Mouse (Mus musculus): Measurements from ENCODE around the gene Snai1. TPM values are rescaled to one million over a fixed set of nuclear protein-coding genes. Genes with fewer than 3 reads are reported as not detected.

The Snai1 gene
- polyA plus RNA-seq, 1 experiment from 2014 or later: 16.1 TPM

DNA sequence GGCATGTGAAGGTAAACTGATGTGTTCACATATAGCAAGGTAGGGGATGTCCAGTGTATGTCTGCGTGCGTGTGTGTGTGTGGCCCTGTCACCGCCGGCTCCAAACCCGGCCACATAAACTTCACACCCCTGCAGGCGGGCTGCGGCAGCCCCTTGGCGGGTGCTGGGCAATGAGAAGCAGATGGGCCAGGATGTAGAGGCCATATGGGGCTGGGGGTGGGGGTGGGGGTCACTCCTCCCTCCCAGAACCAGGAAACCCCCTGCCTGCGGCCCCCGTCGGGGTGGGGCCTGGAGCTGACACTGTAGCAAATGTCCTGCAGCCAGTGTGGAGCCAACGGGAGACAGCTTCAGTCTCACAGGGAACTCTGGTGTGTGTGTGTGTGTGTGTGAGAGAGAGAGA lies 25.7 kb downstream of the Snai1 start:
- H3K9me3 ChIP-seq: no peaks in the 10 kb centered on the region
- no peak overlapping the region for H3K4me3 ChIP-seq (replicated peaks)
- no peaks in the 10 kb centered on the region for H3K36me3 ChIP-seq
- peak; percentile 53; the same call in 1 of the 2 replicates for ATAC-seq
- no peak overlapping the region for H3K4me2 ChIP-seq (replicated peaks)
- peaks cover 33% of the 10 kb centered on the region for H3K4me1 ChIP-seq (replicated peaks)
- WGBS: 38% methylated on average over 12 of the region's 12 CpGs
- H3K9ac ChIP-seq: no peak overlapping the region
- 0 out of 2 replicates have a peak, but pooled peaks cover 8% of the 10 kb centered on the region for H3K27me3 ChIP-seq (replicated peaks)
- peak overlapping the region; percentile 32; the same call in 1 of the 2 replicates for H3K27ac ChIP-seq

DNA sequence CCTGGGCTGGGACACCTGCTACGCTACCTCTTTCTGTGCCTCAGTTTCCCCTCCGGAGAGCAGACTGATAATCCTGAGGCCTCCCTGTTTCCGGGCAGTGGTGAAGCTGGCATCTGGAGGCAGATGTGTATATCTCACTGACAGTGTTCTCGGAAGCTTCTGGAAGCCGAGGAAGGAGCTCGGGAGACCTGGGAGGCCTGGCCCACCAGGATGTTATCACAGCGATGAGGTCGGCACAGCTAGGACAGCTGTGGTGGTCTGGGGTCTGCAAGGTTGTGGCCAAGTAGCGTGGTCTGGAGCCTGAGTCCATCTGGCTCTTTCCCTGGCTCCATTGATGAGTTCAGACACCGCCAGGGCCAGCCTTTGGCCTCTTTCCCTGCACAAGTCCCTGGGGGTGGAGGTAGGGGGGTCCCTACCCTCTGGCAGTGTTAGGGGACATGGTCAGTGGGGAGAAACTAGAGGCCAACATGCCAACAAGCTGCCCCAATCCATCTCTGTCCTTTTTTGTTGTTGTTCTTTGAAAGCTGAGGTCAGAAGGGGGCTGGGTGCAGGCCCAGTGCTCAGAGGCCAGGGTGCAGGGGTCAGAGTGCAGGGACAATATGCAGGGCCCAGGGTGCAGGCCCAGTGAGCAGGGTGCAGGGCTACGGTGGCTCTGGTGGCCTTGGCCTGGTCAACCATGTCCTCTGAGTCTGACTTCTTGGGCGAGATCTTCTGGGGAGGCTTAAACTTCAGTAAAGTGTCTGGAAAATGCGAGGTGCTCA lies 26.7 kb downstream of the Snai1 start:
- Histone ChIP-seq H3K9ac (no peak overlapping the region), H3K9me3 (no peaks in the 10 kb centered on the region), H3K4me3 (replicated peaks) (no peak overlapping the region), H3K27me3 (replicated peaks) (0 out of 2 replicates have a peak, but pooled peaks cover 8% of the 10 kb centered on the region), H3K36me3 (no peaks in the 10 kb centered on the region), H3K4me1 (replicated peaks) (peaks cover 27% of the 10 kb centered on the region), H3K4me2 (replicated peaks) (no peak overlapping the region), H3K27ac (peak overlapping the region; percentile 20; the same call in 1 of the 2 replicates)
- 77% methylated on average over 13 of the region's 13 CpGs for WGBS
- ATAC-seq: no peak

DNA sequence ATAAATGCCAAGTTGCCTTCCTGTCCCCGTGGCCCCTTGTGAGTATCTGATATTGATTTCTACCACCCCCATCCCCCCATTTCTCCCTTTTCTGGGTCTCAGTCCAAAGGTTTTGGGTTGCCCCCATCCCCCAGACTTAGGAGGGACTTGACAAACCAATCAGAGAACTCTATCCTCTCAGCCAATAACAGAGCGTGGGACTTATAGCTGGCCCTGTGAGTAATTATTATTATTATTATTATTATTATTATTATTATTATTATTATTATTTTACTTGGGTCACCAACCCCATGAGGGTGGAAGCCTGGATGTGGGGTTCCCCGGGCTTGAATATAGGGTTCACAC lies 27.3 kb downstream of the Snai1 start:
- no peak for ATAC-seq
- Histone ChIP-seq H3K9me3 (no peaks in the 10 kb centered on the region), H3K4me2 (replicated peaks) (peak overlapping the region; percentile 47; the same call in 1 of the 2 replicates), H3K27me3 (replicated peaks) (0 out of 2 replicates have a peak, but pooled peaks cover 5% of the 10 kb centered on the region), H3K27ac (peak overlapping the region; percentile 89), H3K4me3 (replicated peaks) (no peak overlapping the region), H3K4me1 (replicated peaks) (peaks cover 28% of the 10 kb centered on the region), H3K9ac (no peak overlapping the region), H3K36me3 (no peaks in the 10 kb centered on the region)
- WGBS: 54% methylated on average over 3 of the region's 3 CpGs

DNA sequence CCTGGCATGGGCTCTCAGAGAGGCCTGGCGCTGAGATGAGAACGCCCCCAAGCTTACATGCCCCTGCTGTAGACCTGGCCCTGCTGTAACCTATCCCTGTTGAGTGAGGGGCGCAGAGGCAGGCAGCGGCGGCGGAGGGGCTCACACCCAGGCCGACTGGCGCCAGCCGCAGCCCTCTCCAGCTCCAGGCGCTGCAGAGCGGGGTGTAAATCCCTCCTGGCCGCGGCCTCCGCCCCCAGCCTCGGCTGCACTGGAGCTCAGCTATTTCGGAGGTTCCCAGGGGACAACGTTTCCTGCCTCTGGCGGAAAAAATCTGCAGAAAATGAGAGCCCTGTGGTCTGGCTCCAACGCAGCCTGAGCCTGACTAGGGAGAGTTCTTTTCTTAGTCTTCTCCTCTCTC lies 27.7 kb downstream of the Snai1 start:
- whole genome bisulfite sequencing: 9% methylated on average over 18 of the region's 19 CpGs
- peaks cover 32% of the 10 kb centered on the region for H3K4me1 ChIP-seq (replicated peaks)

DNA sequence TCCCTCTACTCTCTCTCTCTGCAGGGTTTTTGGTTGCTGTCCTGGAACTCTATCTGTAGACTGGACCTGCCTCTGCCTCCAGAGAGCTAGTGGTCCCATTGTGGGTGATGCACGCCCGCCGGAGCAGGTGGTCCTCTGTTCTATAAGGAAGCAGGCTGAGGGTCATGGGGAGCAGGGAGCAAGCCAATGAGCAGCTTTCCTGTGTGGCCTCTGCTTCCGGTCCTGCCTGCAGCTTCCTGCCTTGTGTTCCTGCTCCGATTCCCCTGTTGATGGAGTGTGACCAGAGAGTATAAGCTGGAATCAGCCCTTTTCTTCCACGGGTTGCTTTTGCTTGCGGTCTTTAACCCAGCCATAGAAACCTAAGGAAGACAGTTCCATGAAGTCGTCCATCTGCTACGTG lies 30.1 kb downstream of the Snai1 start:
- 79% methylated on average over 9 of the region's 9 CpGs for WGBS
- no peak for ATAC-seq
- Histone ChIP-seq H3K27me3 (replicated peaks) (no peaks in the 10 kb centered on the region), H3K4me2 (replicated peaks) (no peak overlapping the region), H3K4me3 (replicated peaks) (no peak overlapping the region), H3K9me3 (no peaks in the 10 kb centered on the region), H3K4me1 (replicated peaks) (peaks cover 25% of the 10 kb centered on the region), H3K36me3 (no peaks in the 10 kb centered on the region), H3K27ac (no peak overlapping the region), H3K9ac (no peak overlapping the region)

More for the DNA sequence above, 27.7 kb downstream of the Snai1 start:
- Histone ChIP-seq H3K9ac (peak overlapping the region; percentile 37; the same call in 1 of the 2 replicates), H3K4me3 (replicated peaks) (peak overlapping the region; percentile 17; the same call in 1 of the 2 replicates), H3K36me3 (no peaks in the 10 kb centered on the region), H3K27ac (peak overlapping the region; percentile 89), H3K4me2 (replicated peaks) (peak overlapping the region; percentile 47), H3K27me3 (replicated peaks) (0 out of 2 replicates have a peak, but pooled peaks cover 1% of the 10 kb centered on the region), H3K9me3 (no peaks in the 10 kb centered on the region)
- ATAC-seq: peak; percentile 37; the same call in 1 of the 2 replicates

DNA sequence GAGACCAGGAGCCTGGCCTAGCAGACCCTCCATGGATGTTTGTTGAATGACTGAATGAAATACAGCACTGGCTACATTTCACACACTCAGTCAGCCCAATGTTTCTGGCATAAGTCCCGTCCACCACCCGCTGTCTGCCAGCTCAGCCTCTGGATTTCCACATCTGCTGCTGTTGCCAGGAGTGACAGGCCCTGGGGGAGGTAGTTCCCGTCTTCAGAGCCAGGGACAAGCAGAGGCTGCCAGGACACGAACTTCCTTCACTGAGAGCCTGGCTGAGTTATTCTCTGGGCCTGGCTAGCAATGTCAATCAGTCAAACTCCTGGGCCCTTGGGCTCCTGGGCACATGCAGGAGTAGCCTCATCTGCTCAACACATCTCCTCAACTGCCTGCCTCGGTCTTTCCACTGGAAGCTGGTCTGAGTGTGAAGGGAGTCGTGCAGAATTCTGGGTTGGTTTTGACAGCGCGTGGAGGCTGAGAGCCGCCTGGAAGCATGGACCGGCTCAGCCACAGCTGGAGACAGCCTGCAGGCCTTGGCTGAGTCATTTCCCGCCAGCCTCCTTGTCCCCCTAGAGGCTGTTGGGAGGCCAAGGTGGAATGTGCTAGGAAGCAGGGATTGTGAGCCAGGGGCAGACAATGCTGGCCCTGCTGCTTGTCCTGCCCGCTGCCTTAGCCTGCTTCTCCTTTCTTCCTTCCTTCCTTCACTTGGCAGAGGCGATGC lies 32.1 kb downstream of the Snai1 start:
- Histone ChIP-seq H3K9me3 (no peaks in the 10 kb centered on the region), H3K4me2 (replicated peaks) (no peak overlapping the region), H3K27me3 (replicated peaks) (no peaks in the 10 kb centered on the region), H3K4me3 (replicated peaks) (no peak overlapping the region), H3K4me1 (replicated peaks) (peaks cover 12% of the 10 kb centered on the region), H3K36me3 (no peaks in the 10 kb centered on the region), H3K9ac (no peak overlapping the region), H3K27ac (peak overlapping the region; percentile 66)
- WGBS: 58% methylated on average over 13 of the region's 13 CpGs
- peak; percentile 32; the same call in 1 of the 2 replicates for ATAC-seq

DNA sequence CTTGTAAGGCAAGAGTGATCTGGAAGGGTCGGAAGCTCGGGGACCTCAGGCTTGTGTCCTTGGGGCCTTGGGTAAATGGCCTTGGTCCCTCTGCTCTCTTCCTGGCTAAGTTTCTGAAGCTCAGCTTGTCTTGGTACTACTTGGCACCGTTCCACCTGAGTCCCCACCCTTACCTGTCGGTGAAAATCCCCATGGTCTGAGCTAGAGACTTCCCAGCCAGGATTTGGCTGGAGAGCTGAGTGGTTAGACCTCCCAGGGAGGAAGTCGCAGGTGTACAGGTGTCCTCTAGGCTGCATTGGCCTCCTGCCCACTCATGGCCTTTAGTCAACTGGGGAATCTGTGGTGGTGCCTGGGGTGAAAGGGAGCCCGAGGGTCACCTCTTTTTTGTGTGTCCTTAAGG lies 32.8 kb downstream of the Snai1 start:
- H3K4me1 ChIP-seq (replicated peaks): peaks cover 8% of the 10 kb centered on the region
- no peak for ATAC-seq
- no peak overlapping the region for H3K4me3 ChIP-seq (replicated peaks)
- WGBS: 89% methylated on average over 6 of the region's 6 CpGs
- H3K27me3 ChIP-seq (replicated peaks): no peaks in the 10 kb centered on the region
- H3K9ac ChIP-seq: no peak overlapping the region
- H3K4me2 ChIP-seq (replicated peaks): no peak overlapping the region
- peak overlapping the region; percentile 66 for H3K27ac ChIP-seq
- no peaks in the 10 kb centered on the region for H3K9me3 ChIP-seq
- H3K36me3 ChIP-seq: no peaks in the 10 kb centered on the region

DNA sequence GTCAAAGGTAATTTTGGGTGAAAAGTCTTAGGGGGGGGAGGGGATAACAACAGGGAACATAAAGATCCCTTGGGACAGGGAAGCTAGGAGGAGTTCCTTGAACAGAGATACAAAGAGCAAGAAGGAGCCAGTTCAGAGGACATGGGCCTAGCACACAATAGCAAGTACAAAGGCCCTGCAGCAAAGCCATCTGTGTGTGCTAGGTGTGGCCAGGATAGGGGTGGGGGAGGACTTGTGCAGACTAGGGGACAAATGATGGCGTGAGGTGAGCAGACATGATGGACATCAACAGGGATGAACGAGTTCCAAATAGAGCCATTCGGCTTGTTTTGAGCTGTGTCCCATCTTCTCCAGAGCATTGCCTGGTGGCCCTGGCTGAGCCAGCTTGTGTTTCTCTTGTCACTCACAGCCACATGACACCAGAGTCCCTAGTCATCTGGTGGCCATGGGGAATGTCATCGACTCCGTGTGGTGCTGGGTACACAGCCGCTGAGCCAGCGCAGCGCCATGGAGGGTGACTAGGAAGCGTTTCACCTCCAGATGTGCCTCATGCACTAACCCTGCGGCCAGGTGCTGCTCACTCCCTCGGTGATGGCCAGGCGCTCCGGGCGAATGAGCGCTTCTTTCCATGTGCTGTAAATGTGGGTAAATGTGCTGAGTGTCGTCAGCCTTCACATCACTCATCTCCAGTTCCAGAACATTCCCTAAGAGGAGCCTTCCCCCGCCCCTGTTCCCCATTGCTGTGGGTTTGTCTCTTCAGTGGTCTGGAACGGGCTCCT lies 33.6 kb downstream of the Snai1 start:
- H3K4me1 ChIP-seq (replicated peaks): peaks cover 8% of the 10 kb centered on the region
- WGBS: 81% methylated on average over 18 of the region's 18 CpGs
- H3K4me2 ChIP-seq (replicated peaks): no peak overlapping the region
- no peaks in the 10 kb centered on the region for H3K36me3 ChIP-seq
- H3K9me3 ChIP-seq: no peaks in the 10 kb centered on the region
- no peak for ATAC-seq
- no peak overlapping the region for H3K9ac ChIP-seq
- no peaks in the 10 kb centered on the region for H3K27me3 ChIP-seq (replicated peaks)
- no peak overlapping the region for H3K27ac ChIP-seq
- no peak overlapping the region for H3K4me3 ChIP-seq (replicated peaks)

DNA sequence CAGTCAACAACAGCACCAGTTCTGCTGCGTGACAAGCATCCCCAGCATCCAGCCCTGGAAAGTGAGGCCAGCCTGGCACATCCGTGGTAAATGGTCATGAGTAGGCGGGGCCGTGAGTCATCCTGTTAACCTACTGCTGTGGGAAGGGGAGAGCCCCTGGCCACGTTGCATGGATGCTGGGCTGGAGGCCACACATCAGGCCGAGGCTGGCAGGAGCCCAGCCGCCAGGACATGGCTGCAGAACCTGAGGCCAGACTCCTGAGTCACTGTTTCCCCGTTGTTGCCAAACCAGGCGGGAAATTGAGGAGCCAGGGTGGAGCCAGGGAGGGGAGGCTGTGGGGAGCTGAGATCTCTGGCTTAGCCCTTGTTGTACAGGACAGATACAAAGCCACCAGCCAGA lies 36.8 kb downstream of the Snai1 start:
- H3K4me3 ChIP-seq (replicated peaks): no peak overlapping the region
- H3K27me3 ChIP-seq (replicated peaks): no peaks in the 10 kb centered on the region
- H3K9me3 ChIP-seq: no peaks in the 10 kb centered on the region
- no peak overlapping the region for H3K9ac ChIP-seq
- no peaks in the 10 kb centered on the region for H3K36me3 ChIP-seq
- ATAC-seq: no peak
- WGBS: 58% methylated on average over 9 of the region's 9 CpGs
- H3K4me2 ChIP-seq (replicated peaks): no peak overlapping the region
- peaks cover 15% of the 10 kb centered on the region for H3K4me1 ChIP-seq (replicated peaks)
- no peak overlapping the region for H3K27ac ChIP-seq

DNA sequence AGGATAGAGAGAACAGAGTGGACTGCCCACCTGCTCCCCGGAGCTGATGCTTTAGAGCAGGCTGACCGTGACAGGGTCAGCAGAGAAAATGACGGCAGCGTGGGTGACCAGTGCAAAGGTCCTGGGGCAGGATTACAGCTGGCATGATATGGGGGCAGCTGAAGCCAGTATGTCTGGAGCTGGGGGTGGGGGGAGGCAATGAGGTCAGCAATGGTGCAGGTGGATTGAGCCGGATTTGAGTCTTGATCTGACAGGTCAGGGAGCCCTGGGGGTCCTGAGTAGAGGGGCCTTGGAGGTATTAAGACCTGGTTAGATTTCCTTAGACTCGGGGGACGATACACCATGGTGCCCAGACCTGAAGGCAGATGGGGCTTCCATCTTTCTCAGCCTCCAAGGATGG lies 37.6 kb downstream of the Snai1 start:
- Histone ChIP-seq H3K4me2 (replicated peaks) (no peak overlapping the region), H3K4me3 (replicated peaks) (no peak overlapping the region), H3K4me1 (replicated peaks) (peaks cover 8% of the 10 kb centered on the region), H3K27ac (no peak overlapping the region), H3K36me3 (no peaks in the 10 kb centered on the region), H3K9me3 (no peaks in the 10 kb centered on the region), H3K9ac (no peak overlapping the region), H3K27me3 (replicated peaks) (no peaks in the 10 kb centered on the region)
- no peak for ATAC-seq
- 86% methylated on average over 7 of the region's 7 CpGs for WGBS

DNA sequence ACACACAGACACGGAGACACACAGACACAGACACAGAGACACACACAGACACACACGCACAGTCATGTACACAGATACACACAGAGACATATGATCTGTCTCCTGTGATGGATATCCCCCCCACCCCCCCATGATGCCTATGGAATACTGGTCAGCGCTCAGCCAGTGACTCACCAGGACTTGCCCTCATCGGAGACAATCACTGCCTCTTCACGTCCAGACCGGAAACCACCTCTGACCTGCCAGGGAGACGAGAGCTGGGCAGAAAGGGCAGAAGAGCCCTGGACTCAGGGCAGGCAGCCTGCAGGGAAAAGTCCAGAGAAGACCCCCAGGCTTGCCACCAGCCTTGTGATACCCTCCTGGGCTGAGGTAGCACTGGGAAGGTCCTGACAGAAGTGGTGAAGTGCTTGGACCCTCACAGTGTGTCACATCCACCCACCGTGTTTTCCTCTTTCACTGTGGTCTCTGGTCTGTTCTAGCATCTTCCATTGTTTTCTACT lies 38.2 kb downstream of the Snai1 start:
- Histone ChIP-seq H3K36me3 (no peaks in the 10 kb centered on the region), H3K9me3 (no peaks in the 10 kb centered on the region), H3K27ac (no peak overlapping the region), H3K4me2 (replicated peaks) (no peak overlapping the region), H3K4me1 (replicated peaks) (peaks cover 7% of the 10 kb centered on the region; the same call in 1 of the 2 replicates), H3K27me3 (replicated peaks) (no peaks in the 10 kb centered on the region), H3K4me3 (replicated peaks) (no peak overlapping the region), H3K9ac (no peak overlapping the region)
- no peak for ATAC-seq
- WGBS: 77% methylated on average over 8 of the region's 8 CpGs

Data from intestine, embryonic 15.5 days (tissue).